Mouse (Mus musculus) CH12.LX (cell line): ENCODE measurements around the gene Cmpk2. TPM values are rescaled to one million over a fixed set of nuclear protein-coding genes. Genes with fewer than 3 reads are reported as not detected.
A peak's percentile ranks its signal among the peaks of the same experiment; 100 is the strongest.

Experiments
- DNase-seq: peaks from one replicate; pipeline ENCODE4 v3.0.0-alpha.2; 2013; ENCODE audit errors: extremely low read depth
- H3K27ac ChIP-seq: 2 replicates; pipeline ENCODE4 v1.5.1; 2012; ENCODE audit warnings: low read depth, mild to moderate bottlenecking, control low read depth, moderate library complexity; ENCODE audit not compliant: insufficient read depth
- H3K27me3 ChIP-seq: replicated peaks from 2 replicates; pipeline ENCODE3; 2012; ENCODE audit warnings: inconsistent platforms
- H3K36me3 ChIP-seq, 2 experiments: replicated peaks in 1 of 2; 2 replicates each; pipeline versions ENCODE3 to v1.6.1; 2012; ENCODE audit warnings: inconsistent platforms in 1 of 2, low read length in 1 of 2, mild to moderate bottlenecking in 1 of 2, mixed read lengths in 1 of 2, moderate library complexity in 1 of 2; ENCODE audit not compliant: control insufficient read depth in 1 of 2, insufficient read depth in 1 of 2
- H3K4me1 ChIP-seq, 2 experiments: 2 replicates each; pipeline ENCODE4 v1.6.1; 2012; ENCODE audit warnings: inconsistent platforms in 1 of 2, moderate library complexity in 1 of 2; ENCODE audit not compliant: insufficient read depth in 2 of 2, control insufficient read depth in 1 of 2
- H3K4me2 ChIP-seq: 2 replicates; pipeline ENCODE4 v1.6.1; 2012; ENCODE audit warnings: low read depth, mild to moderate bottlenecking, control low read depth; ENCODE audit not compliant: poor library complexity, insufficient read depth, severe bottlenecking
- H3K4me3 ChIP-seq, 3 experiments: fragments of 150-350 bp in 1 of 3; sonication (generic) in 1 of 3; replicated peaks in 1 of 3; 2 replicates each; pipeline versions ENCODE3 to v1.5.1; 2011 to 2012; ENCODE audit warnings: low read depth in 2 of 3, low read length in 2 of 3, mild to moderate bottlenecking in 2 of 3, moderate library complexity in 2 of 3, control low read depth in 1 of 3, improper control_type of control experiment in 1 of 3, inconsistent platforms in 1 of 3, mixed read lengths in 1 of 3; ENCODE audit not compliant: poor library complexity in 1 of 3
- H3K79me2 ChIP-seq: replicated peaks from 2 replicates; pipeline ENCODE4 v1.6.1; 2012; ENCODE audit warnings: mild to moderate bottlenecking, moderate library complexity; ENCODE audit not compliant: control insufficient read depth, poor library complexity, insufficient read depth, severe bottlenecking; ENCODE audit errors: extremely low read depth
- H3K9ac ChIP-seq: 2 replicates; pipeline ENCODE4 v1.6.1; 2012; ENCODE audit warnings: low read depth, mild to moderate bottlenecking, control low read depth, moderate library complexity; ENCODE audit not compliant: insufficient read depth
- H3K9me3 ChIP-seq: replicated peaks from 2 replicates; pipeline ENCODE3; 2012; ENCODE audit warnings: low read length, inconsistent platforms, mixed read lengths
- BHLHE40 ChIP-seq: IDR thresholded peaks from 2 replicates; pipeline ENCODE4 v1.6.1; 2011; ENCODE audit warnings: mild to moderate bottlenecking, low read depth, low read length, improper control_type of control experiment
- CTCF ChIP-seq, 2 experiments: IDR thresholded peaks in 1 of 2; conservative IDR thresholded peaks in 1 of 2; 2 replicates each; pipeline ENCODE4 v1.5.1; 2011 to 2012; ENCODE audit warnings: low read depth in 2 of 2, low read length in 2 of 2, improper control_type of control experiment in 1 of 2, inconsistent platforms in 1 of 2, mild to moderate bottlenecking in 1 of 2, moderate library complexity in 1 of 2
- ELF1 ChIP-seq: IDR thresholded peaks from 2 replicates; pipeline ENCODE4 v1.6.1; 2014; ENCODE audit warnings: low read depth, mild to moderate bottlenecking, inconsistent platforms, low read length, improper control_type of control experiment
- ETS1 ChIP-seq: conservative IDR thresholded peaks from 2 replicates; pipeline ENCODE4 v1.6.1; 2012; ENCODE audit warnings: low read depth, mild to moderate bottlenecking, inconsistent platforms, low read length, improper control_type of control experiment, moderate library complexity
- IRF4 ChIP-seq: IDR thresholded peaks from 2 replicates; pipeline ENCODE4 v1.6.1; 2014; ENCODE audit warnings: low read depth, mild to moderate bottlenecking, inconsistent platforms, low read length, improper control_type of control experiment
- MYC ChIP-seq: IDR thresholded peaks from 2 replicates; pipeline ENCODE4 v1.6.1; 2011; ENCODE audit warnings: low read depth, mild to moderate bottlenecking, improper control_type of control experiment, low read length
- NELFE ChIP-seq: IDR thresholded peaks from 2 replicates; pipeline ENCODE4 v1.6.1; 2011; ENCODE audit warnings: low read depth, low read length, improper control_type of control experiment
- PAX5 ChIP-seq: IDR thresholded peaks from 2 replicates; pipeline ENCODE4 v1.6.1; 2012; ENCODE audit warnings: low read length, inconsistent platforms, mixed read lengths
- POLR2A ChIP-seq: IDR thresholded peaks from 2 replicates; pipeline ENCODE4 v1.6.1; 2011; ENCODE audit warnings: low read depth, mild to moderate bottlenecking, improper control_type of control experiment, low read length
- POLR2AphosphoS2 ChIP-seq: IDR thresholded peaks from 2 replicates; pipeline ENCODE4 v1.6.1; 2011; ENCODE audit warnings: low read depth, low read length, improper control_type of control experiment
- RAD21 ChIP-seq: IDR thresholded peaks from 2 replicates; pipeline ENCODE4 v1.6.1; 2011; ENCODE audit warnings: low read depth, mild to moderate bottlenecking, low read length, improper control_type of control experiment, moderate library complexity
- SMC3 ChIP-seq: IDR thresholded peaks from 2 replicates; pipeline ENCODE4 v1.6.1; 2011; ENCODE audit warnings: low read depth, low read length, improper control_type of control experiment
- TBP ChIP-seq: conservative IDR thresholded peaks from 2 replicates; pipeline ENCODE4 v1.6.1; 2011; ENCODE audit warnings: low read depth, low read length, improper control_type of control experiment
- ZKSCAN1 ChIP-seq: IDR thresholded peaks from 2 replicates; pipeline ENCODE4 v1.6.1; 2012; ENCODE audit warnings: low read depth, inconsistent platforms, low read length, improper control_type of control experiment, borderline replicate concordance
- dilution Hi-C: fragments of 300-500 bp; cut with MboI; formaldehyde crosslinking; loops from 2 replicates; pipeline ENCODE4 v1.14.3; 2020; ENCODE audit warnings: low sequenced_read_pairs; ENCODE audit not compliant: extremely low pct_unique_long_range_greater_than_20kb, extremely low pct_ligation_motif_present
- in situ Hi-C: fragments of 300-500 bp; cut with MboI; formaldehyde crosslinking; loops from 3 replicates; pipeline ENCODE4 v1.14.3; 2019; ENCODE audit warnings: low sequenced_read_pairs, low pct_ligation_motif_present, low pct_unique_long_range_greater_than_20kb, mixed read lengths
- polyA plus RNA-seq: library from polyadenylated mRNA; unstranded; fragments of >175 nt; gene quantifications from 2 replicates; pipeline ENCODE4 v1.2.1, GENCODE M21; 2012; ENCODE audit warnings: low read depth; ENCODE audit not compliant: insufficient read length
- total RNA-seq, 2 experiments: library from RNA; depleted of rRNA; stranded (reverse); fragments of 300-350 nt in 1 of 2; fragments of >200 nt in 1 of 2; gene quantifications; 2 replicates each; pipeline ENCODE4 v1.2.3; 2012 to 2014

Gene Cmpk2
- total and polyA plus RNA-seq, 3 experiments: 0.15 to 0.47 TPM; not detected in 1

DNA sequence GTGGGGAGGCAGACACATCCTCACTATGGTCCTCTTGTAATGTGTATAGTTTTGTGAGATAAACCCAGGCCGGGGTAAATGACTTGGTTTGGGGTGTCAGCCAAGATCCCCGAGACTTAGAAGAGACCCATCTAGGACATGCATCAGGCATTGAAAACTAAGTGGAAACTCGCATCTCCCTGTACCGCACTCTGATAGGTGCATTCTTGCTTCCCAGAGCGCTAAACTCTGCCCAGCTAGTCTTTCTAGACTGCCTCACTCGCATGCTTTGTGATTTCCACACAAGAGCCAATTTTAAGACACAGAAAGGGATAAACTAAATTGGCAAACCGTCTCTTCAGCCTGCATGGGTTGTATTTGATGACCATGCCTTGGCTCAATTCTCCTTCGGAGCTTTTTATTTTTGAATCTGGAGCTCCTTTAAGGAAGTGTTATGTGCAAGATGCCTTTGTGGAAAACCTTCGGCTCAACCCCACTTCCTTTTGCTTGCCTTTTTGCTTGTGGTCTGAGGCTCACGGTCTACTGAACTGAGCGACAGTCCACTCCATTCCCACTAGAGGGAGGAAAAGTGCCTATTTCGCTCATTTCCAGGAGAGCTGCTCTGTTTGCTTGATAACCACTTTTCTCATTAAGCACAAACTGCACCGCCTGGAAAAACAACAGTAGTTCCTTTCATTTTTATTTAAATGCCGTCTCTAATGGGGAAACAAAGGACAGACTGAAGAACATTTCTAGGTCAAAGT lies 19.0 kb downstream of the Cmpk2 start:
- dilution Hi-C loops: no loop called here
- Histone ChIP-seq H3K4me2 (no peak overlapping the region; the same call in 1 of the 2 replicates), H3K36me3 (no peaks in the 10 kb centered on the region), H3K4me3 (no peak overlapping the region)
- in situ Hi-C loops: no loop called here
- TF ChIP-seq RAD21 (peak; percentile 22), MYC (no peak), PAX5 (no peak), CTCF (conservative IDR thresholded peaks at IDR 0.05 in 1 of 2, IDR thresholded peaks at IDR 0.05 in 1 of 2; ENCODE audit: low read depth in 2 of 2, low read length in 2 of 2) (0 out of 4 replicates have a peak, but pooled peaks have one; percentile 13 to 14), SMC3 (peak; percentile 16; the same call in 1 of the 2 replicates)
- TF ChIP-seq, all 38 proteins: peak for 3
- Histone ChIP-seq H3K79me2 (no peaks in the 10 kb centered on the region), H3K9me3 (no peaks in the 10 kb centered on the region), H3K9ac (no peak overlapping the region), H3K27ac (no peak overlapping the region), H3K27me3 (no peaks in the 10 kb centered on the region), H3K4me1 (peaks cover 0 to 13% of the 10 kb centered on the region in 2 experiments; a peak in 1 of 4 replicates)
- DNase-seq: peak; percentile 22

DNA sequence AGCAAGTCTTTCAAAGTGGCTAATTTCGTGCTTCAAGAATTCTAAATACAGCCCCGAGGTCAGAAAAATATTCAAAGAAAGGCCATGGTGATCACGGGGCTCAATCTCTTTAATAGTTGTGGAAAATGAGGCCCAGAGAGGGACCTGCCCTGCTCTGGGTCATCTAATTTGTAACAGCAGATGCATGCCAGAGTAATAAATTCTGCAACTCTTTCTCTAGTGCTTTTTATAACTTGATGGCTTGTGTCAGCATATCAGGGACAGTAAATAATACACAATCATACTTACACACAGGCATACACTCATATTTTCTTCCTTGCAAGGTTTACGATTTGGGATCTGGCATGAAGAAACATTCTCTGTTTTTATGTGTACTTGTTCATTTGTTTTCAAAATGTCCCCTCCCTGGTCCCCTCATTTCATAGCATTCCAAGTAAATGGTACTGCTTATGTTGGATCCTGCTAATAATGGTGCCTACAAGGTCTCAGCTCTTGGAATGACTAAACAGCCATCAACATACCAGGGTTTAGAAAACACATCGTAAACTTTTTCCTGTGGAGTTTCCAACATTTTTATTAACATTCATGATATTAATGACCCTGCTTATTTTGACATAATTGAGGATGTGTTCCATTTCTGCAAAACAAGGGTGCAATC lies 19.7 kb downstream of the Cmpk2 start:
- Histone ChIP-seq H3K4me1 (peaks cover 0 to 13% of the 10 kb centered on the region in 2 experiments; a peak in 1 of 4 replicates), H3K27me3 (no peaks in the 10 kb centered on the region), H3K4me2 (no peak overlapping the region), H3K79me2 (no peaks in the 10 kb centered on the region), H3K36me3 (no peaks in the 10 kb centered on the region), H3K4me3 (no peak overlapping the region), H3K27ac (no peak overlapping the region), H3K9me3 (no peaks in the 10 kb centered on the region), H3K9ac (no peak overlapping the region)
- dilution Hi-C loops (no loop called here), in situ Hi-C loops (no loop called here)
- no peak for TF ChIP-seq ETS1
- TF ChIP-seq ELF1: no peak
- TF ChIP-seq PAX5: no peak
- TF ChIP-seq POLR2AphosphoS2: no peak
- no peak for TF ChIP-seq TBP
- TF ChIP-seq MYC: no peak
- TF ChIP-seq BHLHE40: no peak
- no peak for TF ChIP-seq POLR2A
- no peak for TF ChIP-seq NELFE
- no peak for TF ChIP-seq CTCF (conservative IDR thresholded peaks at IDR 0.05 in 1 of 2, IDR thresholded peaks at IDR 0.05 in 1 of 2; ENCODE audit: low read depth in 2 of 2, low read length in 2 of 2)
- no peak for TF ChIP-seq ZKSCAN1
- TF ChIP-seq IRF4: no peak
- no peak for DNase-seq
